32 mouse cellular contexts compared by ENCODE assay signal in the genomic region with DNA sequence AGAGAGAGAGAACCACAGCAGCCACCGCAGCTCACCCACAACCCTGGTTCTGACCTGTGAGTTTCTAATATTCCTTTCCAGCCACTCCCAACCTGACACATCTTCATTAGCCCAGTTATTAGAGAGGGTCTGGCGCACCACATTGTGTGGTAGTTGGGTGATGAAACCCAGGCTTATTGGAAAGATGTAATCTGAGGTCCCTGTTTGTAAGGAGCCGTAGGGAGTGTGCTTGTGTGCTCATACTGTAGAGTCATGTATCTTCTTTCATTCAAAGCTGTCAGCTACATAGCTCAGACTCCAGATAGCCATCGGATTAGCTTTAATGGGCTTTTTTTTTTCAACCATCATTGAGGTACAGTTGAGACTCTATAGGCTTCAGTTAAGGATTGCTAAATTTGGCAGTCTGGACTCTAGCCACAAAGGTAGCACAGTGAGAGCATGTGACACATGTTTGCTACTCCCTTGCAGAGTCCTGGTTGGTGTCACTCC.
"Had no signal": no experiment of that assay in that cellular context is flagged by ENCODE, and none has a peak within 500 bp of the region (broad histone marks: within the 10 kb centered on the region; RNA-seq: fewer than 3 reads in every experiment).

No protein-coding gene starts in this region.

- H3K4me3 ChIP-seq: limb, embryonic 12.5 days; limb, embryonic 13.5 days; limb, embryonic 15.5 days; liver, embryonic 12.5 days; liver, embryonic 13.5 days; liver, embryonic 15.5 days; lung, embryonic 15.5 days; midbrain, embryonic 10.5 days; midbrain, embryonic 12.5 days; midbrain, embryonic 13.5 days; midbrain, embryonic 15.5 days; myocyte; neural tube, embryonic 12.5 days; neural tube, embryonic 13.5 days had no signal

- H3K9me3 ChIP-seq: limb, embryonic 12.5 days; limb, embryonic 13.5 days; limb, embryonic 15.5 days; liver, embryonic 12.5 days; liver, embryonic 13.5 days; liver, embryonic 15.5 days; lung, embryonic 15.5 days; midbrain, embryonic 10.5 days; midbrain, embryonic 12.5 days; midbrain, embryonic 13.5 days; midbrain, embryonic 15.5 days; neural tube, embryonic 12.5 days; neural tube, embryonic 13.5 days had no signal

- H3K27me3 ChIP-seq: limb, embryonic 13.5 days; limb, embryonic 15.5 days; liver, embryonic 12.5 days; liver, embryonic 13.5 days; liver, embryonic 15.5 days; lung, embryonic 15.5 days; megakaryocyte, embryonic 14.5 days; midbrain, embryonic 15.5 days; neural tube, embryonic 12.5 days had no signal

- H3K9ac ChIP-seq: limb, embryonic 12.5 days; limb, embryonic 13.5 days; limb, embryonic 15.5 days; liver, embryonic 12.5 days; liver, embryonic 13.5 days; liver, embryonic 14.5 days; liver, embryonic 15.5 days; liver, postnatal 0 days; lung, embryonic 14.5 days; lung, embryonic 15.5 days; midbrain, embryonic 12.5 days; midbrain, embryonic 13.5 days; midbrain, embryonic 15.5 days; neural tube, embryonic 12.5 days; neural tube, embryonic 13.5 days had no signal

- H3K4me1 ChIP-seq: limb, embryonic 12.5 days; liver, embryonic 12.5 days; liver, embryonic 13.5 days; liver, embryonic 15.5 days; lung, embryonic 15.5 days; megakaryocyte, embryonic 14.5 days; midbrain, embryonic 12.5 days; midbrain, embryonic 15.5 days; neural tube, embryonic 13.5 days had no signal

- DNase-seq: left cerebral cortex, postnatal 4 days; liver; liver, embryonic 13.5 days; liver, postnatal 0 days; lung, adult 18-20 months; lung, adult 2 months; lung, embryonic 14.5 days; lung, postnatal 10 days; lung, postnatal 14 days; lung, postnatal 36 days; lung, postnatal 4 days; midbrain, embryonic 14.5 days had no signal

- H3K36me3 ChIP-seq: limb, embryonic 12.5 days; limb, embryonic 13.5 days; limb, embryonic 15.5 days; liver, embryonic 12.5 days; liver, embryonic 13.5 days; liver, embryonic 15.5 days; lung, embryonic 15.5 days; midbrain, embryonic 10.5 days; midbrain, embryonic 12.5 days; midbrain, embryonic 13.5 days; midbrain, embryonic 15.5 days; neural tube, embryonic 12.5 days; neural tube, embryonic 13.5 days had no signal

- ATAC-seq: liver, embryonic 12.5 days; liver, postnatal 0 days; lung, postnatal 0 days; midbrain, embryonic 13.5 days; midbrain, embryonic 15.5 days; midbrain, embryonic 16.5 days had no signal

- H3K27ac ChIP-seq: limb, embryonic 12.5 days; limb, embryonic 13.5 days; limb, embryonic 15.5 days; liver, embryonic 12.5 days; liver, embryonic 13.5 days; liver, embryonic 14.5 days; liver, embryonic 15.5 days; lung, embryonic 15.5 days; macrophage; midbrain, embryonic 10.5 days; midbrain, embryonic 12.5 days; midbrain, embryonic 13.5 days; midbrain, embryonic 15.5 days; neural tube, embryonic 12.5 days; neural tube, embryonic 13.5 days had no signal

- H3K4me2 ChIP-seq: limb, embryonic 12.5 days; limb, embryonic 13.5 days; limb, embryonic 15.5 days; liver, embryonic 11.5 days; liver, embryonic 12.5 days; liver, embryonic 13.5 days; liver, embryonic 15.5 days; lung, embryonic 14.5 days; lung, embryonic 15.5 days; midbrain, embryonic 11.5 days; midbrain, embryonic 12.5 days; midbrain, embryonic 13.5 days; midbrain, embryonic 15.5 days; neural tube, embryonic 12.5 days; neural tube, embryonic 13.5 days had no signal
